Mouse (Mus musculus) liver, postnatal 0 days (tissue): ENCODE data around the gene Fam186b. TPM values are rescaled to one million over a fixed set of nuclear protein-coding genes. Genes with fewer than 3 reads are reported as not detected.

Experiments
- ATAC-seq: fragments of 200-750 bp; cut with Nextera tagmentation; 2 replicates; pipeline ENCODE4 v1.8.0; 2017; ENCODE audit warnings: mild to moderate bottlenecking, moderate library complexity
- DNase-seq: peaks from one replicate; pipeline ENCODE4 v3.0.0-alpha.2; 2016
- H3K27ac ChIP-seq: fragments of 300-500 bp; sonication (generic); 2 replicates; pipeline ENCODE4 v1.5.1; 2014; ENCODE audit warnings: antibody characterized with exemption, moderate library complexity, mild to moderate bottlenecking, low read depth
- H3K27me3 ChIP-seq: fragments of 300-500 bp; sonication (generic); 2 replicates; pipeline ENCODE4 v1.6.1; 2014; ENCODE audit warnings: low read length, control low read depth, mixed read lengths; ENCODE audit not compliant: insufficient read depth
- H3K36me3 ChIP-seq: fragments of 300-500 bp; sonication (generic); replicated peaks from 2 replicates; pipeline ENCODE4 v1.6.1; 2014; ENCODE audit warnings: mild to moderate bottlenecking, control low read depth, low read length, moderate library complexity, mixed read lengths; ENCODE audit not compliant: insufficient read depth
- H3K4me1 ChIP-seq: fragments of 300-500 bp; sonication (generic); 2 replicates; pipeline ENCODE4 v1.6.1; 2014; ENCODE audit warnings: antibody characterized with exemption, mild to moderate bottlenecking, control low read depth; ENCODE audit not compliant: insufficient read depth
- H3K4me2 ChIP-seq: fragments of 300-500 bp; sonication (generic); 2 replicates; pipeline ENCODE4 v1.6.1; 2014; ENCODE audit warnings: low read depth, mild to moderate bottlenecking, low read length, moderate library complexity, mixed read lengths
- H3K4me3 ChIP-seq: fragments of 300-500 bp; sonication (generic); 2 replicates; pipeline ENCODE4 v1.5.1; 2014; ENCODE audit warnings: low read depth, low read length
- H3K9ac ChIP-seq: fragments of 300-500 bp; sonication (generic); replicated peaks from 2 replicates; pipeline ENCODE4 v1.6.1; 2014; ENCODE audit warnings: mild to moderate bottlenecking, moderate library complexity
- H3K9me3 ChIP-seq: fragments of 300-500 bp; sonication (generic); 2 replicates; pipeline ENCODE4 v1.6.1; 2016; ENCODE audit warnings: mild to moderate bottlenecking, control low read depth, low read length, mixed read lengths
- CTCF ChIP-seq: sonication (generic); IDR thresholded peaks from 2 replicates; pipeline ENCODE4 v1.5.1; 2016; ENCODE audit warnings: antibody characterized with exemption, low read depth
- EP300 ChIP-seq: IDR thresholded peaks from 2 replicates; pipeline ENCODE4 v1.6.1; 2016; ENCODE audit warnings: antibody characterized with exemption, low read depth, mild to moderate bottlenecking
- WGBS: fragments of 180-500 bp; shearing (Covaris S2); extraction: QIAGEN DNeasy Blood & Tissue Kit; methylation state at CpG from one replicate; pipeline ENCODE4 v1.1.7; 2014; ENCODE audit not compliant: insufficient replicate concordance; 5-methylcytosine and 5-hydroxymethylcytosine counted together
- polyA plus RNA-seq: library from polyadenylated mRNA; unstranded; fragments of >200 nt; fragmentation: Nextera tagmentation; extraction: Ambion mirVana; gene quantifications from 2 replicates; pipeline ENCODE4 v1.2.1, GENCODE M21; 2015

The Fam186b gene
- polyA plus RNA-seq: not detected in 2 replicates

DNA sequence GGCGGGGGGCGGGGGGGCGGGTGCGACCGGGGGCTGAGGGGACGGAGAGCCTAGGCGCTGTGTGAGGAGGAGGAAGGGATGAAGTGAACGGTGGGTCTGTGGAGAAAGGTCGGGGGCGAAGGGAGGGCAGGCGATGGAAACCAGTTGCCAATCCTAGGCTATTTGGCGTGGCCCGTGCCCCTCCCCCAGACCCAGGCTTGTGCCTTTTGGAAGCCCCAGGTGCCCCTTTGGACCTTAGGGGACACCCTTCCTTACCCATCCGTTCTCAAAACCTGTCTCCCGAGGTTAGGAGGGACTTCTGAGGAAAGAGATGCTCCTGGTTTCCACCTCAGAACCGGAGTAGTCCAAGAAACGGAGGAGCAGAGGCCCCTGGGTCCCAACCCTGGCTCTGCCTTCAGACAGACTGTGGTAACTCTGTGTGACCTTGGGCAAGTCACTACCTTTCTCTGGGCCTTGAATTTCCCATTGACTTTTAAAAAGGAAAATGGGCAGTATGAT, at the start of gene Fam186b:
Gene Fam186b (minus strand): TSS at position 405 of the 498 bp plus-strand sequence.
- no peaks in the 10 kb centered on the region for H3K36me3 ChIP-seq
- H3K27ac ChIP-seq: peak within 1 kb of the TSS; percentile 71; the same call in 1 of the 2 replicates
- H3K9me3 ChIP-seq: no peaks in the 10 kb centered on the region
- DNase-seq (no peak), ATAC-seq (peak; percentile 7; the same call in 1 of the 2 replicates)
- H3K4me1 ChIP-seq: peaks cover 27% of the 10 kb centered on the region
- TF ChIP-seq EP300 (no peak), CTCF (no peak)
- H3K27me3 ChIP-seq: no peaks in the 10 kb centered on the region
- peak within 1 kb of the TSS; percentile 72 for H3K4me3 ChIP-seq
- H3K9ac ChIP-seq: peak within 1 kb of the TSS; percentile 70
- 6% methylated on average over 15 of the region's 17 CpGs for WGBS
- peak within 1 kb of the TSS; percentile 79 for H3K4me2 ChIP-seq

DNA sequence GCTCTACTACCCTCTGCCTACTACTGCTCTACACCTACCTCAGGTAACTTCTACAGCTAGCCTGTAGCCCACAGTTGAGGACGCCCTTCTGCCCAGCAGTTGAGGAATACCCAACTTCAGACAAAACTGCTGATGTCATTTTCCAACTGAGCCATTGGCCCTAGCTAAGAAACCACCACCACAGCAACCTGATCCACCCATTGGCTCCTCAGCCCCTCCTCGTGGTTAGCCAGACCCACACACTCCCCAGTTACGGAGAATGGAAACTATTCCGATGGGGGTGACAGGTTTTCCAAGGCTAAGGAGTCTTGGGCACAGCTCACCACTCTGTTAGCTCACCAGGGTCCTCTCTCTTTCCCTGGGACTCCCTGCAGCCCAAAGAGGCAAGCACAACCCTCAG, 49.3 kb upstream of the Fam186b start:
- Histone ChIP-seq H3K27me3 (no peaks in the 10 kb centered on the region), H3K4me3 (no peak overlapping the region), H3K4me1 (peaks cover 43% of the 10 kb centered on the region), H3K9me3 (no peaks in the 10 kb centered on the region), H3K36me3 (no peaks in the 10 kb centered on the region), H3K4me2 (no peak overlapping the region), H3K27ac (no peak overlapping the region), H3K9ac (no peak overlapping the region)
- ATAC-seq (no peak), DNase-seq (no peak)
- TF ChIP-seq CTCF (no peak), EP300 (no peak)
- WGBS: 55% methylated on average over 4 of the region's 4 CpGs

DNA sequence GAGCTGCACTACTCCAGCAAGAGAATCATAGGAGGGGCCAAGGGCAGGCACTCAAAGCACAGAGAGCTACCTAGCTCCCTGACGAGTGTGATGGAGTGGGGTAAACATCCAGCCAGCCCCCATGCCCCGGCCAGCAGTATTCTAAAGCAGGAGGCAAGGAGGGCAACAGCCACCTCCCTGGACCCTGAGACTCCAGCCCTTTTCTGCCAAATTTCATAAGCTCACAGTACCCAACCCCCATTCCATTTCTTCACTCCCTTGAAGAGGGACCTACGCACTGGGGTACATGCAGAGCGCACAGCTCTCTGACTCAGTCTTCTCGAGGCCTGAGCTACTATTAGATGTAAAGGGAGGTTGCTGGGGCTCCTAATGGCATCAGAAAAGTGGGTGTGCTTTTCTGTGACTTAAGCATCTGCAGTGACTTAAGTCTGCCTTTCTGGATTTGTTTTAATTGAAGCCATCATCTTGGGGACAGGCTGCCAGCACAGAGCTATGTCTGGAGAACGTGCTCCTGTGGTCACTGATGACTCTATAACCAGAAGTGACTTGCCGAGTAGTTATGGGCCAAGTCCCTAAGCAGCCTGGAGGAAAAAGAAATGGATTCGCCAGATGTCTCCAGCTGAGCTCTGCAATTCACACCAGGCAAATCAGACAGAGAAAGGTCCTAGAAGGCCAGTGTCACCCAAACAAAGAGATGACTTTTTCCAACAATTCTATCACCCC, 48.6 kb upstream of the Fam186b start:
- TF ChIP-seq EP300: no peak
- TF ChIP-seq CTCF: no peak
- Histone ChIP-seq H3K4me3 (no peak overlapping the region), H3K9ac (no peak overlapping the region), H3K36me3 (no peaks in the 10 kb centered on the region), H3K4me1 (peaks cover 47% of the 10 kb centered on the region), H3K27me3 (no peaks in the 10 kb centered on the region), H3K27ac (no peak overlapping the region), H3K9me3 (no peaks in the 10 kb centered on the region), H3K4me2 (no peak overlapping the region)
- ATAC-seq (no peak), DNase-seq (no peak)
- WGBS: 63% methylated on average over 8 of the region's 8 CpGs

DNA sequence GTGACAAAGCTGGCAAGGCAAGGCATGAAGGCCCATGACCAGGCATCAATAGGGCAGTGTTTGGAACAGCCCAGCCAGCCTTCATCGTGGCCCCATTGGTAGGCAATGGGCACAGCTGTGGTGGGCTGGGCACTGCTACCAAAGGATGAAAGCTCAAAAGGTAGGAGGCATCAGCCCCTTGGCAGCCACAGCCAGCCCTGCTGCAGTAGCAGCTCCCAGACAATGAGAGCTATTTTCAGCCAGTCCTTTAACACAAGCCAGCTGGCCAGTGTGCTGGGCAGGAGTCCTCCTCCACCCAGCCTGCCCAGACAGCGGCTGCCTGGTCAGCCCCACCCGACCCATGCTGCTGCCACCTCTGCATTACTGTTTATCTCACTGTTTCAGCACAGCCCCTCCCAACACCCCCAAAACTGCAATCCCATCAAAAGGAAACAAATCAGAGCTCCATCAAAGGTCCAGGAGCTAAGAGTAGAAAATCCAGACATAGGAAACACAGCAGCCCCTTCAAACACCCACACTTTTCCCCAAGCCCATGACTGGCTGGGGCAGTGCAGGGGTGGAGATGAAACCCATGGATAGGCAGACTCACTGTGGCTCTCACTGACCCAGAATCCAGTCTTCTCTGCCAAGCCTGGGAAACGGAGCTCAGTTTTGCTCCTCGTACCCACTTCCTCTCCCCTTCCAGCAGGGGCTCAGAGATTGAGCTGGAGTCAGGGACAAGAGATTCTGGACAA, 47.9 kb upstream of the Fam186b start:
- H3K27ac ChIP-seq: no peak overlapping the region
- H3K4me1 ChIP-seq: peaks cover 53% of the 10 kb centered on the region
- no peak overlapping the region for H3K4me2 ChIP-seq
- no peak overlapping the region for H3K4me3 ChIP-seq
- no peak for TF ChIP-seq CTCF
- no peak for TF ChIP-seq EP300
- 55% methylated on average over 5 of the region's 5 CpGs for WGBS
- H3K27me3 ChIP-seq: no peaks in the 10 kb centered on the region
- ATAC-seq: no peak
- DNase-seq: no peak
- H3K36me3 ChIP-seq: no peaks in the 10 kb centered on the region
- no peak overlapping the region for H3K9ac ChIP-seq
- no peaks in the 10 kb centered on the region for H3K9me3 ChIP-seq

DNA sequence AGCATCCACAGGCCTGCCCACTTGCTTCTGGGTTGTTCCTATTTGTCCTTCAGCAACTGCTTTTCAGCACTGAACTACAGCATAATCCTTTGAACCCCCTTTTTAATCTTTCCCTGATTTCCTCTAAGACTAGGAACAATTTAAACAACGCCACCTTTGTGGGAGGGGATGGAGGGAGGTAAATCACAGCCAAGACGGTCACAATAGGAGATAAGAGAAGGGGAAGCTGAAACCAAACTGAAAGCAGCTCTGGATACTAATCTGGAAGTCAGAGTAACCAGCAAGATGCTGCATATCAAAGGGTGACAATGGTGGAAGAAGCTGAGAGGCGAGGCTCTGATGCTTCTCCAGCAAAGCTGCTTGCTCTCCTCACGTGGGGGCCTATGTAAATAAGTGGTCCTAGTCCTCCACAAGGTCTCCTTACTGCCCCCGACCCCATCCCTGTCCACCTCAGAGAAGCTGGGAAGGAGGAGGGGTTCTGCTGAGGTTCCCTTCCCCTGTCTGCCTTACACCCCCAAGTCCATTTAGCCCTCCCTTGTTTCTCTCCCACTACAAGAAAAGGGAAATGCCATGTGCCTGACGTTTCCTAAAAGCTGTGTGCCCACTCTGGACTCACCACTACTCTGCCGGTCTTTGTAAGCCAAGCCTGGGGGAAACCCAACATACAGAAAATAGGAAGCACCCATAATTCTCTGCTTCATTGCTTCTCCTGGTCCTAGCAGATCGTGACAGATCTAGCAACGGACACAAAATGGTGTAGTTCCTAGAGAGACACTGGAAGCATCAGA, 46.7 kb upstream of the Fam186b start:
- H3K9me3 ChIP-seq: no peaks in the 10 kb centered on the region
- H3K4me3 ChIP-seq: no peak overlapping the region
- no peak for DNase-seq
- 29% methylated on average over 9 of the region's 9 CpGs for WGBS
- H3K4me2 ChIP-seq: no peak overlapping the region
- peaks cover 52% of the 10 kb centered on the region for H3K4me1 ChIP-seq
- no peaks in the 10 kb centered on the region for H3K36me3 ChIP-seq
- H3K27me3 ChIP-seq: no peaks in the 10 kb centered on the region
- peak overlapping the region; percentile 29 for H3K27ac ChIP-seq
- no peak for TF ChIP-seq CTCF
- ATAC-seq: no peak
- H3K9ac ChIP-seq: no peak overlapping the region

DNA sequence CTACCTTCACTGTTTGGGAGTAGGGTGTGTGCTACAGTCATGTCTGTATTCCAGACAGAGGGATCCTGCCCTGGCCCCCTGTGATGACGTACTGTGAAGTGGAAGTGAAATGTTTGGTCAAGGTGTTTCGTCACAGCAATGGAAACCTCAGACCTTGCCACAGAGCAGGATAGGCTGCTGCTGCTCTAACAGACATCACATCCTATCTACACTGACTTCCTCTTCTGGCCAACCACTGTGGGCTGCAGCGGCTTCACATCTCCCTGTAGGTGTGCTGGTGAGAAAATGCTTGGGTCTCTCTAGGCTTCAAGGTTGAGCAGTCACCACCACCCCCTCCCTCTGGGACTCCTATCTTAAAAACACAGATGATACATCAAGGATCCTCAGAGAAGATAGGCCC, 45.4 kb upstream of the Fam186b start:
- peak; percentile 70 for ATAC-seq

More for the DNA sequence above, 45.4 kb upstream of the Fam186b start:
- H3K4me2 ChIP-seq: peak overlapping the region; percentile 20; the same call in 1 of the 2 replicates
- no peaks in the 10 kb centered on the region for H3K27me3 ChIP-seq
- no peak overlapping the region for H3K9ac ChIP-seq
- no peaks in the 10 kb centered on the region for H3K9me3 ChIP-seq
- peaks cover 51% of the 10 kb centered on the region for H3K4me1 ChIP-seq
- H3K36me3 ChIP-seq: no peaks in the 10 kb centered on the region
- no peak overlapping the region for H3K4me3 ChIP-seq
- WGBS: 34% methylated on average over 3 of the region's 3 CpGs
- DNase-seq: peak; percentile 54
- peak overlapping the region; percentile 51 for H3K27ac ChIP-seq
- no peak for TF ChIP-seq EP300
- no peak for TF ChIP-seq CTCF
